Mouse (Mus musculus): ENCODE measurements at regions not wholly inside any gene's neighbourhood (a gene's known extent, or its start where the extent isn't known, plus 50 kb on each side); places are given as distances from the start of the nearest gene placed in this dataset.
A peak's percentile ranks its signal among the peaks of the same experiment; 100 is the strongest.

GRCm38 (mm10) chr7:125335586-125336165 is 108.8 kb upstream of the Kdm8 start:
- 40% methylated on average over 3 of the region's 3 CpGs for WGBS

GRCm38 (mm10) chr7:125336826-125337225 is 107.7 kb upstream of the Kdm8 start:
- ATAC-seq (ENCODE audit: insufficient read depth, low FRiP score, low TSS enrichment) (no peak), DNase-seq (ENCODE audit: low spot score) (no peak)
- H3K4me3 ChIP-seq (ENCODE audit: low read depth, low read length): no peak overlapping the region
- no peaks in the 10 kb centered on the region for H3K27me3 ChIP-seq (ENCODE audit: control insufficient read depth, insufficient read depth, low read length)
- H3K4me1 ChIP-seq (ENCODE audit: control insufficient read depth, insufficient read depth, low read length): no peaks in the 10 kb centered on the region
- H3K9ac ChIP-seq (ENCODE audit: low read length): no peak overlapping the region
- no peaks in the 10 kb centered on the region for H3K36me3 ChIP-seq (ENCODE audit: control insufficient read depth, insufficient read depth, low read length)
- WGBS: 80% methylated on average over 3 of the region's 3 CpGs
- no peak overlapping the region for H3K27ac ChIP-seq (ENCODE audit: low read depth, low read length)
- H3K4me2 ChIP-seq (ENCODE audit: low read depth): no peak overlapping the region
- no peaks in the 10 kb centered on the region for H3K9me3 ChIP-seq (ENCODE audit: control insufficient read depth, low read length)

More at GRCm38 (mm10) chr7:125335586-125336165, 108.8 kb upstream of the Kdm8 start:
- no peaks in the 10 kb centered on the region for H3K4me1 ChIP-seq (ENCODE audit: control insufficient read depth, insufficient read depth, low read length)
- ATAC-seq (ENCODE audit: insufficient read depth, low FRiP score, low TSS enrichment) (no peak), DNase-seq (ENCODE audit: low spot score) (no peak)
- no peak overlapping the region for H3K9ac ChIP-seq (ENCODE audit: low read length)
- H3K27me3 ChIP-seq (ENCODE audit: control insufficient read depth, insufficient read depth, low read length): no peaks in the 10 kb centered on the region
- H3K36me3 ChIP-seq (ENCODE audit: control insufficient read depth, insufficient read depth, low read length): no peaks in the 10 kb centered on the region
- no peak overlapping the region for H3K4me2 ChIP-seq (ENCODE audit: low read depth)
- H3K9me3 ChIP-seq (ENCODE audit: control insufficient read depth, low read length): no peaks in the 10 kb centered on the region
- H3K27ac ChIP-seq (ENCODE audit: low read depth, low read length): no peak overlapping the region
- no peak overlapping the region for H3K4me3 ChIP-seq (ENCODE audit: low read depth, low read length)

DNA sequence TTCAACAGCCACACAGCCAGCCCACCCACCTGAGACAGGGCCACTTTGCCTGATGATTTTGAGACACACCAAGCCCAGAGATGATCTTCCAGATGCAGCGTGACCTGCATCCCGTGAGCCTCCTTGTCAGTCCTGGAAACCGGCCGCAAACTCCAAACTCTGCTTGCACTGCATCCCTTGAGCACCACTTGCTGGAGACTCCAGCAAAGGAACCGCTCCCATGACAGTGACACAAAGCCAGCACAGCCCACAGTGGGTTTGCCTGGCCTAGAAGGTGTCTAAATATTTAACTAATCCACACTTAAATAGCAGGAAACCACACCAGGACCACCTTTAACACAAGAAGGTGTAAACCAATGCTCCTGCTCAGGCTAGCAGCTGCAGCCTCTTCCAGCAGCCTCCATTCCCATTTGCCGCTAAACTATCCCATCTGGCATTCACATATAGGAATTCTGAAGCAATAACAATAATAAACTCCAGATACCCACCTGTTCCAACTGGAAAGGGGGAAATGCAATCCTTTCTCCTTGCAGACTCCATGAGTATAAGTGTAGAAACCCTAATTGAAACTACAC is 106.2 kb upstream of the Kdm8 start:
- DNase-seq (ENCODE audit: low spot score): no peak
- H3K27ac ChIP-seq (ENCODE audit: low read depth, low read length): no peak overlapping the region
- H3K4me3 ChIP-seq (ENCODE audit: low read depth, low read length): no peak overlapping the region

DNA sequence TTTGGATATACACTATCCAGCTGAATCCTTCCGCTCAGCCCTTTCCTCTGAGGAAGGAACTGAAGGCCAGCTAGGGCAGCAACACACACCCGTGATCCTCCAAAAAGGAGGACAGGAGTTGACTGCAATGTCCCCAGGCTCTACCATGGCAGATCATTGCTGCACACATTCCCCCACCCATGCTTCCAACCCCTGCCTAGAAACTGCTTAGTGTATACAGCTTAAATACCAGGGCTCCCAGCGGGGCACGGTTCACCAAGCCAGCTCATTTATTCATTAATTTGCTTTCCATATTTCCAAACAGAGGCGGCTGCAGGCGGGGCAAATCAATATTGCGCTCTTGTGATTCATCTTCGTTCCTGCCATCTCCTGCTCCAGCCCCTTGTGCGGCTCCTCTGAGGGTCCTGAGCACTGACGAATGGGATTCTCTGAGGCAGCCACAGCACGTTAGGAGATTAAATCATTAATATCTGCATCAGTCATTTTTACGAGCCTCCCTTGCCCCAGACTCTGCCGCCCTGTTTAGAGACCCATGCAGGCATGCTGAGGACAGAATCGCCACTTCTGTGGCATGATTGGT is 104.1 kb upstream of the Kdm8 start:
- DNase-seq (ENCODE audit: low spot score) (peak; percentile 55), ATAC-seq (ENCODE audit: insufficient read depth, low FRiP score, low TSS enrichment) (peak; percentile 61)
- no peaks in the 10 kb centered on the region for H3K4me1 ChIP-seq (ENCODE audit: control insufficient read depth, insufficient read depth, low read length)
- no peak overlapping the region for H3K4me2 ChIP-seq (ENCODE audit: low read depth)
- H3K4me3 ChIP-seq (ENCODE audit: low read depth, low read length): no peak overlapping the region
- 69% methylated on average over 14 of the region's 14 CpGs for WGBS
- H3K27me3 ChIP-seq (ENCODE audit: control insufficient read depth, insufficient read depth, low read length): no peaks in the 10 kb centered on the region
- no peak overlapping the region for H3K9ac ChIP-seq (ENCODE audit: low read length)
- H3K9me3 ChIP-seq (ENCODE audit: control insufficient read depth, low read length): no peaks in the 10 kb centered on the region
- 0 out of 2 replicates have a peak overlapping the region, but pooled peaks have one; percentile 1 for H3K27ac ChIP-seq (ENCODE audit: low read depth, low read length)
- no peaks in the 10 kb centered on the region for H3K36me3 ChIP-seq (ENCODE audit: control insufficient read depth, insufficient read depth, low read length)

More for the DNA sequence above, 106.2 kb upstream of the Kdm8 start:
- H3K9ac ChIP-seq (ENCODE audit: low read length): no peak overlapping the region
- no peak overlapping the region for H3K4me2 ChIP-seq (ENCODE audit: low read depth)
- H3K27me3 ChIP-seq (ENCODE audit: control insufficient read depth, insufficient read depth, low read length): no peaks in the 10 kb centered on the region
- no peak for ATAC-seq (ENCODE audit: insufficient read depth, low FRiP score, low TSS enrichment)
- no peaks in the 10 kb centered on the region for H3K36me3 ChIP-seq (ENCODE audit: control insufficient read depth, insufficient read depth, low read length)
- H3K4me1 ChIP-seq (ENCODE audit: control insufficient read depth, insufficient read depth, low read length): no peaks in the 10 kb centered on the region
- no peaks in the 10 kb centered on the region for H3K9me3 ChIP-seq (ENCODE audit: control insufficient read depth, low read length)
- WGBS: 68% methylated on average over 6 of the region's 6 CpGs

GRCm38 (mm10) chr7:125349606-125350005 is 94.9 kb upstream of the Kdm8 start:
- Histone ChIP-seq H3K9me3 (ENCODE audit: control insufficient read depth, low read length) (no peaks in the 10 kb centered on the region), H3K9ac (ENCODE audit: low read length) (no peak overlapping the region), H3K27ac (ENCODE audit: low read depth, low read length) (no peak overlapping the region), H3K27me3 (ENCODE audit: control insufficient read depth, insufficient read depth, low read length) (no peaks in the 10 kb centered on the region), H3K4me3 (ENCODE audit: low read depth, low read length) (no peak overlapping the region), H3K4me2 (ENCODE audit: low read depth) (no peak overlapping the region), H3K4me1 (ENCODE audit: control insufficient read depth, insufficient read depth, low read length) (no peaks in the 10 kb centered on the region), H3K36me3 (ENCODE audit: control insufficient read depth, insufficient read depth, low read length) (no peaks in the 10 kb centered on the region)
- WGBS: 65% methylated on average over 3 of the region's 3 CpGs
- DNase-seq (ENCODE audit: low spot score): no peak
- ATAC-seq (ENCODE audit: insufficient read depth, low FRiP score, low TSS enrichment): no peak

DNA sequence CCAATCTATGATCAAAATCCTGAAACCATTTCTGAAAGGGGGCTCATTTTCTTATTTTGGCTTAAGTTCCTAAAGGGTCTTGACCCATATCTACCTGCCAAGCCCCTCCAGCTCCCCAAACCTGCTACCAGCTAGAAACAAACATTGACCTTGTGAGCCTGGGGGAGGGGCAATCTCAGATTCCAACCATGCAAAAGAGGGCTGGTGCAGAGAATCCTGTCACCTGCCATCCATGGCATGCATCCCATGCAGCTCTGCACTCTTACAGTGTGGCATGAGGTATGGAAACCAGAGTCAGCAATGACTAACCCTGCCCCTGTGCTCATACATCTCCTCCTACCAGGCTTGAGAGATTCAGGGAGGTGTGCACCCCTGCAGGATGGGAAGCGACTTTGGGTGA is 90.3 kb upstream of the Kdm8 start:
- DNase-seq (ENCODE audit: low spot score) (no peak), ATAC-seq (ENCODE audit: insufficient read depth, low FRiP score, low TSS enrichment) (no peak)
- Histone ChIP-seq H3K9me3 (ENCODE audit: control insufficient read depth, low read length) (no peaks in the 10 kb centered on the region), H3K9ac (ENCODE audit: low read length) (no peak overlapping the region), H3K4me3 (ENCODE audit: low read depth, low read length) (no peak overlapping the region), H3K4me1 (ENCODE audit: control insufficient read depth, insufficient read depth, low read length) (no peaks in the 10 kb centered on the region), H3K27ac (ENCODE audit: low read depth, low read length) (no peak overlapping the region), H3K27me3 (ENCODE audit: control insufficient read depth, insufficient read depth, low read length) (no peaks in the 10 kb centered on the region), H3K36me3 (ENCODE audit: control insufficient read depth, insufficient read depth, low read length) (no peaks in the 10 kb centered on the region), H3K4me2 (ENCODE audit: low read depth) (no peak overlapping the region)
- 79% methylated on average over 1 of the region's 1 CpGs for WGBS

DNA sequence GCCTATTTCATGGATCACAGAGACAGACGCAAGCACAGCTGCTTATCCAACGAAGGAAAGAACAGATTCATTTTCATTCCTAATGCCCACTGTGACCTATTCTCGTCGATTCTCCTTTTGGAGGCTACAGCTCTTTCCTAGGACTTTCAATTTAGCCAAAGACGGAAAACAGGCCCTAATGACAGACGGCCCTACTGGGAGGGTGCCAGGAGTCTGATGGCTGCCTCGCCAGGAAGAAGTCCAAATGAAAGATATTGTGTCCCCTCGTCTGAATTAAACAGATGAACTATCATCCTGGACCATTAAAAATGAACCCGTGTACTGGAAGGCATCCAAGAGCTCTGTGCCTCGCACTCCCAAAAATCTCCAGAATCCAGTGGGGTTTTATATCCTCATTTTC is 89.5 kb upstream of the Kdm8 start:
- Histone ChIP-seq H3K27ac (ENCODE audit: low read depth, low read length) (no peak overlapping the region), H3K36me3 (ENCODE audit: control insufficient read depth, insufficient read depth, low read length) (no peaks in the 10 kb centered on the region), H3K4me2 (ENCODE audit: low read depth) (no peak overlapping the region), H3K9me3 (ENCODE audit: control insufficient read depth, low read length) (no peaks in the 10 kb centered on the region), H3K9ac (ENCODE audit: low read length) (no peak overlapping the region), H3K4me1 (ENCODE audit: control insufficient read depth, insufficient read depth, low read length) (no peaks in the 10 kb centered on the region), H3K4me3 (ENCODE audit: low read depth, low read length) (no peak overlapping the region), H3K27me3 (ENCODE audit: control insufficient read depth, insufficient read depth, low read length) (no peaks in the 10 kb centered on the region)
- ATAC-seq (ENCODE audit: insufficient read depth, low FRiP score, low TSS enrichment) (no peak), DNase-seq (ENCODE audit: low spot score) (no peak)
- WGBS: 82% methylated on average over 10 of the region's 10 CpGs

GRCm38 (mm10) chr7:125358016-125358415 is 86.5 kb upstream of the Kdm8 start:
- no peak overlapping the region for H3K27ac ChIP-seq (ENCODE audit: low read depth, low read length)
- H3K27me3 ChIP-seq (ENCODE audit: control insufficient read depth, insufficient read depth, low read length): no peaks in the 10 kb centered on the region
- no peaks in the 10 kb centered on the region for H3K9me3 ChIP-seq (ENCODE audit: control insufficient read depth, low read length)
- ATAC-seq (ENCODE audit: insufficient read depth, low FRiP score, low TSS enrichment) (no peak), DNase-seq (ENCODE audit: low spot score) (no peak)
- H3K36me3 ChIP-seq (ENCODE audit: control insufficient read depth, insufficient read depth, low read length): no peaks in the 10 kb centered on the region
- H3K9ac ChIP-seq (ENCODE audit: low read length): no peak overlapping the region
- no peaks in the 10 kb centered on the region for H3K4me1 ChIP-seq (ENCODE audit: control insufficient read depth, insufficient read depth, low read length)
- no peak overlapping the region for H3K4me2 ChIP-seq (ENCODE audit: low read depth)
- 72% methylated on average over 4 of the region's 4 CpGs for WGBS
- H3K4me3 ChIP-seq (ENCODE audit: low read depth, low read length): no peak overlapping the region

- 73% methylated on average over 2 of the region's 2 CpGs for WGBS
- ATAC-seq (ENCODE audit: insufficient read depth, low FRiP score, low TSS enrichment): no peak
- DNase-seq (ENCODE audit: low spot score): no peak
Measured at GRCm38 (mm10) chr7:125383021-125383420, 61.5 kb upstream of the Kdm8 start.

More at GRCm38 (mm10) chr7:125383021-125383420, 61.5 kb upstream of the Kdm8 start:
- no peaks in the 10 kb centered on the region for H3K4me1 ChIP-seq (ENCODE audit: control insufficient read depth, insufficient read depth, low read length)
- no peaks in the 10 kb centered on the region for H3K36me3 ChIP-seq (ENCODE audit: control insufficient read depth, insufficient read depth, low read length)
- no peak overlapping the region for H3K4me3 ChIP-seq (ENCODE audit: low read depth, low read length)
- no peaks in the 10 kb centered on the region for H3K9me3 ChIP-seq (ENCODE audit: control insufficient read depth, low read length)
- H3K27me3 ChIP-seq (ENCODE audit: control insufficient read depth, insufficient read depth, low read length): no peaks in the 10 kb centered on the region
- no peak overlapping the region for H3K4me2 ChIP-seq (ENCODE audit: low read depth)
- no peak overlapping the region for H3K27ac ChIP-seq (ENCODE audit: low read depth, low read length)
- no peak overlapping the region for H3K9ac ChIP-seq (ENCODE audit: low read length)
